Mouse (Mus musculus) thymus, postnatal 25 days (tissue): ENCODE data around the gene Olfml2b.

Source experiments
- DNase-seq: peaks from one replicate; pipeline ENCODE4 v3.0.0; 2022

The Olfml2b gene

GRCm38 (mm10) chr1:170647381-170647780, 3.0 kb downstream of the Olfml2b start:
- DNase-seq = no peak

- no peak for DNase-seq
These were observed 3.7 kb downstream of the Olfml2b start for GRCm38 (mm10) chr1:170647971-170648514.

DNA sequence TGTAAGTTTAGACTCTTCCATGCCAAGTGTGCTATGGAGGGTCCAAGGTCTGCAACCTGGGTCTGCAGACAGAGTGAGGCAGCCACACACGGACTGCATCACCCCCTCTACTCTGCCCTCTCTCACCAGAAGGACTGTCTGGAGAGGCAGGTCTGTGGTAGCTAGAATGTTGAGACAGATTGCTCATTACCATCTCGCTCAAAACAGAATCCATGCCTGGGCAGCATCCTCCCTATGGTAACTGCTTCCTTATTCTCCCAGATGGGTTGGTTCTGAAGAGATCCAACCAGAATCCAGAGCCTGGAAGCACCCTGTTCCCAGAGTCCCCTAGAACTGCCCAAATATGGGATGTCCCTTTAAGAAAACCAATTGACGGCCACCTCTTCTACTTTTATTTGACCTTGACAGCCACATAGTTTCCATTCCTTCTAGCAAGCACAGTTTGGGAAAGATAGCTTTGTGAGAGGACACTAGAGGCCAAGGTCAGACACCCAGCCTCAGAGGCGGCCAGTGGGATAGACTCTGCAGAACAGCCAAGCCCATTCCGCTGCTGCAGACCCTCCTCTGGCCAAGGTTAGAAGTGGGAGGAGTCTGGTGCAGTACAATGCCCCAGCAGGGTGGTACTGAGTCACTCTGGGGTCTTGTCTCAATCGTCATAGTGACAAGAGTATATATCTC, 6.9 kb downstream of the Olfml2b start:
- no peak for DNase-seq

DNA sequence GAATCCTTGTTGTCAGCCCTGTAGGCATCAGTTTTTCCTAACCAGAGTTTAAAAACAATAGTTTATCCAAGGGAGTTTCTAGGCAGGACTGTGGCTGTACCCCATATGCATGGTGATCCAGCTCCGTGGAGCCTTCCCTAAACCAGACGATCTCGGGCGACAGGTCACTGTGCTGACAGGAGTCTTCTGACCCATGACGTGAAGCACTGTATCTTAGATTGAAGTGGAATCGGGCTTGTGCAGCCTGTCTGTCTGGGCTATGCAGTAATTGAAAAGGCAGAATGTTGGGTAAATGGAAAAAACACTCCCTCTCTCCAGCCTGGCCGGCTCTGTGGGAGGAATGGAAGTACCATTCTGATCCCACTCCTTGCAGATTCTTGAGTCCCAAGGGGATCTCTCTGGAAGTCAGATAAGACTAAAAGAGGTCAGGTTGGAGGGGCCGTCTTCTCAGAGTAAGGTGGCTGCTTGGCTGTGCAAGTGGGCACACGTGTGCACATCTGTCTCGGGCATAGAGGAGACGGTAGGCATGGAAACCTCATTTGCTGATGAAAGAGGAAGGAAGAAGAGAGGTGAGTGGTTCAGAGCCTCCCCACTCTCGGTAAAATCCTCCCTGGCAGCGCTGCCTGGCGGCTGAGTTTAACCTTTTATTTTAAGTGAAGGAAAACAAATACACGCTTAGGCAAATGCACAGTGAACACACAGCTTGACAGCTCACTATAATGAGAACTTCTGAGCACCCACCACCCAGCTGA, 7.8 kb downstream of the Olfml2b start:
- DNase-seq = no peak

DNA sequence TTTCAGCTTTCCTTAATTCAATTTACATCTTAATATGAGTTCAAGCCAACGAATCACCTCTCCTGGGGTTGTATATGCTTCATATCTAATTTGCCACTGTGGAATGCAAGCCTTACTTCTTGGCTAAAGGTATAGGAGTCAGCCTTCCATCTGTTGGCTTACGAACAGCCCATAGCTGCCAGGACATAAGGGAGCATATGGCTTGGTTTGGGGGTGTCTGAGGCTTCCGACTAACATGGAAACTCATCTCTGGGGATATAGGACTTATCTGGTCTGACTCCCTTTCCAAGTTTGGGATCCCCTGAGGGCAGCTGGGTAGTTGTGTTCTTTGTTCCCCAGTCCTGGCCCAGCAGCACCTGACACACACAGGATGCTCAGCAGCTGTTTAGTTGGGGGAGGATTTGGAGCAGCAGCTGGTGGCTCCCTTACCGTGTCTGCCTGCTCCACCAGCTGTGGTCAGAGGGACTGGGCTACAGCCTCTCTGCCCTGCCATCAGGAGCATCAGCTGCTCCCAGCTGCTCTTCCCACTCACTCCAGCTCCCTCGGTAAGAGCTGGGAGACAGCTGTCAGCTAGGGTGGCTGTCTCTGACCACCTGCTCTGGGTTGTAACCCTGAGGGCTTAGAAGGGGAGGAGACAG, 11.1 kb downstream of the Olfml2b start:
- no peak for DNase-seq

- no peak for DNase-seq
These were observed 12.3 kb downstream of the Olfml2b start for GRCm38 (mm10) chr1:170656518-170657227.

- no peak for DNase-seq
These were observed 12.8 kb downstream of the Olfml2b start for GRCm38 (mm10) chr1:170657228-170657521.

DNA sequence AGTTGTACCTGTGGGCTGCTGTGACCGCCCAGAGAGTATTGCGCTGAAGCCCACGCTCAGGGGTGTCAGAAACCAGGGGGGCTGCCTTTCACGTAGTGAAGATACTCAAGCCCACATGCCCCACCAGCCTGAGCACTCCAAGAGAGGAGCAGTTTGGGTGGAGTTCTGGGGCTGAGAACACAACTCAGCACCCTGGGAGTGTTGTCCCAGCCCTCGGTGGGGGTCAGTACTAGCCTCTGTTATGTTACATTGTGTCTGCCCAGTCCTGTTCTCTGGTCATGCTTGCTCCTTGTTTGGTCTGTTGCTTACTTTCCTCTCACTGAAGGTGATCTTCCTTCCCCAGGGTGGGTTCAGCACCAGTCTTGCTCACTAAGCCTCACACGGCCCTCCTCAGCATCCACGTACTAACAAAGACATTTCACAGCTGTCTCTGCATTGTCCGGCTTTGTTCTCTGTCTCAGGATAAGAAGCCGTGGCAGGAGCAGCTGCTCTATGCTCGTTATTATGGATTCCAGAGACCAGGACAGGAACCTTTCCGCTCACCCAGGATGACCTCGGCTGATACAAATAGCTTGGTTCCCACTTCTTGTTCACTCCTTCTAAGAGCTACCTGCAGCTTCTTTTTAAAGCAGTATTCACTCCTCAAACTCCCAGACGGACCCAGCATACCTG, 13.4 kb downstream of the Olfml2b start:
- DNase-seq = no peak

DNA sequence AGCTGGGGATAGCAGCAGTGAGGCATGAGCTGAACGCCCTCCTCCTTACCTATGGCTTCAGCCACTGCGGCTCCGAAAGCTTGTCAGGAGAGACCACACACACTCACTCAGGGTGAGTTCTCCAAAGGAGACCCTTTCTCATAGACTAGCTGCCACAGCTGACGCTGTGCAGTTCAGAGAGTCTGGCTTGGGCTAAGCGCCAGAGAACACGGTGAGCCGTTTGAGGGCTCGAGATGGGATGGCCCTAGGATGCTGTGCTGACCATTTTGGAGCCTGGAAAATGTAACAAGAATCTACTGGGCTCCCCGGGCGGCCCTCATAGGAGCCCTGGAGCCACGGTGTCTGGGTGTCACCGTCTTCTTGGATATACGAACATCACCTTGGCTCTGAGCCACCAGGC, 14.9 kb downstream of the Olfml2b start:
- no peak for DNase-seq

GRCm38 (mm10) chr1:170664620-170665185, 20.4 kb downstream of the Olfml2b start:
- DNase-seq = no peak

- DNase-seq = no peak
These were observed 20.9 kb downstream of the Olfml2b start for GRCm38 (mm10) chr1:170665200-170665599.

GRCm38 (mm10) chr1:170674184-170674775, 29.9 kb downstream of the Olfml2b start:
- no peak for DNase-seq

DNA sequence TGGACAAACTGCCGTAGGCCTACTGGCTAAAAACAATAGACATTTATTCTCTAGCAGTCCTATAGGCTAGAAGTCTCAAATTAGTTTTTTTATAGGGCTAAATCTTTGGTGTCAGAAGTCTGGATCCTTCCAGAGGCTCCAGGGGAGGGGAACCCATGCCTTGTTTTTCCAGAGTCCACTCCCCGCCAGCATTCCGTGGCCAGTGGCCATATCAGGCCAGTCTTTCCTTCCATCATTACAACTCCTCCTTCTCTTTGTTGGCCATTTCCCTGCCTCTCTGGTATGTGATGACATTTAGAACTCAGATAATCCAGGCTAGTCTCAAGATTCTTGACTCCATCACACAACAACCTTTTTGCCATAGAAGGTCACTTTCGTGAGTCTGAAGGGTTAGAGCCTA, 33.3 kb downstream of the Olfml2b start:
- DNase-seq = no peak

- no peak for DNase-seq
These were observed 34.5 kb downstream of the Olfml2b start for GRCm38 (mm10) chr1:170678861-170679260.

- DNase-seq = no peak
These were observed 35.3 kb downstream of the Olfml2b start for GRCm38 (mm10) chr1:170679624-170680023.

DNA sequence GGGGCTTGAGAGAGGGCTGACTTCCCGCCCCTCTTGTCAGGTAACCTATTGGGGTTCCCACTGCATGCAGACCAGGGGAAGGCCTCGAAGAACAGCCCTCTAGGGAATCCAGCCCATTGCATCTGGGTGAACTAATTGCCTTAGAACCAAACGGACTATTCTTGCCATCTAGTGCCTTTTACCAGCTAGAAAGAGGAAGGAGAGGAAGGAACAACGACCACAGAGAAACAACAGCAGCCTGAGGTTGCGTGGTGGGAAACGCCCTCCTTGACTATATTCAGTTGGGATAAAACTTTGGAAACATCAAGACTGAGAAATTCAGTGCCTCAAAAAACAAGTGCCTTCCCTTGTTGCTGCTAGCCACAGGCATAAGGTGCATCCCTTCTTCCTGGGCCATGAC, 39.5 kb downstream of the Olfml2b start:
- DNase-seq = no peak

GRCm38 (mm10) chr1:170689773-170690172, 45.4 kb downstream of the Olfml2b start:
- DNase-seq = no peak

DNA sequence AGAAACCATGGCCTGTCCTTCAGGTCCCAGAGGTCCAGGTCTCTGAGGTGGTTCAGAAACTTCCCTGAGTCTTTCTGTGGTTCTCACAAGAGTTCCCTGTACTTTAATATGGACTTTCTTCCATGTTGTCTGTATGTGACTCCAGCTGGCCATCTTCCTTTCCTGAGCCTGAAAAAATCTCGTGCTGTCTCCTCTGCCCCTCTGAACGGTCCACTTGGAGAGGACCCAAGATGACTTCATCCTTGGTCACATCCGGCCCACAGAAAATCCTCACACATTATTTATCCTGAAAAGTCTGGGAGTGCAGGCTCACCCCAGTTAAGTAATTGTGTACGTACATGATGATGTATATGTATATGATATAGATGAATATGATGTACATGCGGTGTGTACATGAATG, 47.0 kb downstream of the Olfml2b start:
- DNase-seq = no peak

DNA sequence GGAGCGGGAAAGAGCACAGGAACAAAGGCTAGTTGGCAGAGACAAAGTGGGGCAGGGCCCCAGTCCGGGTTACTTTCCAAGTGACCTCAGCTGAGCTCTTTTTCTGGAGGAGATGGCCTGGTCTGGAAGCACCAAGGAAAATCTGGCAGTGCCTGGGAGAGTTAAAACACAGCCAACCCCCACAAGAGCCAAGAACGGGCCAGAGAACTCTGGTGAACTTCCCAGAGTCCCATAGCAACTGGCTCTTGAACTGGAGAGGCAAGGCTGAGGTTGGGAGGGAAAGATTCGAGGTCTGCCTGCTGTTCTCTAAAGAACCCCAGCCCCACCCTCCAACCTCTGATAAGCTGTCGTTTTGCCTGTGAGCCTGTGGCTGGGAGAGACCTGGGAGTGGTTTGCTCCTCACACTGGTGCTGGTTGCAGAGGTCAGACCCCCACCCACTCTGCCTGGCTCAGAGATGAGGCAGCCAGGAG, 50.5 kb downstream of the Olfml2b start:
- no peak for DNase-seq

GRCm38 (mm10) chr1:170695326-170695725, 51.0 kb downstream of the Olfml2b start:
- DNase-seq = no peak

DNA sequence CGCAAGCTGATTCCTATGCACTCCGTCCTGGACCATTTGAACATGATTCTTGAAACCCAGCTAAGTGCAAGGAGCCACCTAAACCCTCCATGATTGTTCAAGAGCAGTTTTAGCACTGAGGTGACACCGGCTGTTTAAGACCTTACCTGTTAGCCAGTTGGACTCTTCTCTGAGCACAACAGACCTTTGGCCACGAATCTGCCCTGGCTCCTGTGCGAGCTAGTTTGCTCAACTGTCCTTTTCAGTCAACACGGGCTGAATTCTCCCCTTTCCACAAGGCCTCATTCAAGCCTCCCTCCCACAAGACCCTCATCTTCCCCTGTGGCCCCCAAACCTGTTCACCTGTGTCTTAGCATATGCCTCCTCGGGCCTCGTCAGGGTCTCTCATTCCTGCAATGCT, 52.7 kb downstream of the Olfml2b start:
- DNase-seq = no peak
